Mouse (Mus musculus): Measurements from ENCODE around the gene Arhgap10. TPM values are rescaled to one million over a fixed set of nuclear protein-coding genes. Genes with fewer than 3 reads are reported as not detected.

Gene Arhgap10
- polyA plus RNA-seq, 1 experiment, result 7.2 TPM

- Histone ChIP-seq H3K4me1 (ENCODE audit: control insufficient read depth, insufficient read depth, low read length) (peaks cover 8% of the 10 kb centered on the region), H3K4me3 (ENCODE audit: control insufficient read depth, low read depth, low read length) (no peak overlapping the region), H3K36me3 (ENCODE audit: control insufficient read depth, insufficient read depth, low read length) (no peaks in the 10 kb centered on the region), H3K27me3 (ENCODE audit: control insufficient read depth, insufficient read depth, low read length) (no peaks in the 10 kb centered on the region), H3K27ac (ENCODE audit: control insufficient read depth, insufficient read depth, low read depth, low read length) (no peak overlapping the region; the same call in 1 of the 2 replicates)
- TF ChIP-seq POLR2A (IDR thresholded peaks at IDR 0.05; ENCODE audit: control insufficient read depth, low read depth, low read length) (no peak), CTCF (IDR thresholded peaks at IDR 0.05; ENCODE audit: control insufficient read depth, insufficient read depth, insufficient replicate concordance, low read depth, low read length) (no peak)
Observed at GRCm38 (mm10) chr8:77440913-77441312, 76.8 kb downstream of the Arhgap10 start.

- H3K4me1 ChIP-seq (ENCODE audit: control insufficient read depth, insufficient read depth, low read length), result peaks cover 8% of the 10 kb centered on the region
- no peak overlapping the region for H3K4me3 ChIP-seq (ENCODE audit: control insufficient read depth, low read depth, low read length)
- TF ChIP-seq POLR2A (IDR thresholded peaks at IDR 0.05; ENCODE audit: control insufficient read depth, low read depth, low read length) (no peak), CTCF (IDR thresholded peaks at IDR 0.05; ENCODE audit: control insufficient read depth, insufficient read depth, insufficient replicate concordance, low read depth, low read length) (peak; percentile 57; the same call in 1 of the 2 replicates)
- H3K27me3 ChIP-seq (ENCODE audit: control insufficient read depth, insufficient read depth, low read length), result no peaks in the 10 kb centered on the region
- no peaks in the 10 kb centered on the region for H3K36me3 ChIP-seq (ENCODE audit: control insufficient read depth, insufficient read depth, low read length)
- peak overlapping the region; percentile 57; the same call in 1 of the 2 replicates for H3K27ac ChIP-seq (ENCODE audit: control insufficient read depth, insufficient read depth, low read depth, low read length)
Observed at GRCm38 (mm10) chr8:77440324-77440880, 77.4 kb downstream of the Arhgap10 start.

GRCm38 (mm10) chr8:77439670-77440069 lies 78.1 kb downstream of the Arhgap10 start:
- peaks cover 8% of the 10 kb centered on the region for H3K4me1 ChIP-seq (ENCODE audit: control insufficient read depth, insufficient read depth, low read length)
- no peaks in the 10 kb centered on the region for H3K36me3 ChIP-seq (ENCODE audit: control insufficient read depth, insufficient read depth, low read length)
- no peaks in the 10 kb centered on the region for H3K27me3 ChIP-seq (ENCODE audit: control insufficient read depth, insufficient read depth, low read length)
- no peak overlapping the region for H3K4me3 ChIP-seq (ENCODE audit: control insufficient read depth, low read depth, low read length)
- TF ChIP-seq POLR2A (IDR thresholded peaks at IDR 0.05; ENCODE audit: control insufficient read depth, low read depth, low read length) (no peak), CTCF (IDR thresholded peaks at IDR 0.05; ENCODE audit: control insufficient read depth, insufficient read depth, insufficient replicate concordance, low read depth, low read length) (no peak)
- no peak overlapping the region for H3K27ac ChIP-seq (ENCODE audit: control insufficient read depth, insufficient read depth, low read depth, low read length)

- H3K4me1 ChIP-seq (ENCODE audit: control insufficient read depth, insufficient read depth, low read length), result peaks cover 11% of the 10 kb centered on the region
- H3K4me3 ChIP-seq (ENCODE audit: control insufficient read depth, low read depth, low read length), result no peak overlapping the region
- H3K27me3 ChIP-seq (ENCODE audit: control insufficient read depth, insufficient read depth, low read length), result no peaks in the 10 kb centered on the region
- peak overlapping the region; percentile 41; the same call in 1 of the 2 replicates for H3K27ac ChIP-seq (ENCODE audit: control insufficient read depth, insufficient read depth, low read depth, low read length)
- H3K36me3 ChIP-seq (ENCODE audit: control insufficient read depth, insufficient read depth, low read length), result no peaks in the 10 kb centered on the region
- no peak for TF ChIP-seq POLR2A (IDR thresholded peaks at IDR 0.05; ENCODE audit: control insufficient read depth, low read depth, low read length)
- no peak for TF ChIP-seq CTCF (IDR thresholded peaks at IDR 0.05; ENCODE audit: control insufficient read depth, insufficient read depth, insufficient replicate concordance, low read depth, low read length)
Observed at GRCm38 (mm10) chr8:77437807-77438493, 79.8 kb downstream of the Arhgap10 start.

GRCm38 (mm10) chr8:77436013-77436990 lies 81.5 kb downstream of the Arhgap10 start:
- Histone ChIP-seq H3K4me1 (ENCODE audit: control insufficient read depth, insufficient read depth, low read length) (peaks cover 11% of the 10 kb centered on the region), H3K36me3 (ENCODE audit: control insufficient read depth, insufficient read depth, low read length) (no peaks in the 10 kb centered on the region), H3K27me3 (ENCODE audit: control insufficient read depth, insufficient read depth, low read length) (no peaks in the 10 kb centered on the region), H3K27ac (ENCODE audit: control insufficient read depth, insufficient read depth, low read depth, low read length) (peak overlapping the region; percentile 71), H3K4me3 (ENCODE audit: control insufficient read depth, low read depth, low read length) (no peak overlapping the region)
- TF ChIP-seq POLR2A (IDR thresholded peaks at IDR 0.05; ENCODE audit: control insufficient read depth, low read depth, low read length) (no peak), CTCF (IDR thresholded peaks at IDR 0.05; ENCODE audit: control insufficient read depth, insufficient read depth, insufficient replicate concordance, low read depth, low read length) (no peak)

- TF ChIP-seq POLR2A (IDR thresholded peaks at IDR 0.05; ENCODE audit: control insufficient read depth, low read depth, low read length) (no peak), CTCF (IDR thresholded peaks at IDR 0.05; ENCODE audit: control insufficient read depth, insufficient read depth, insufficient replicate concordance, low read depth, low read length) (no peak)
- Histone ChIP-seq H3K4me3 (ENCODE audit: control insufficient read depth, low read depth, low read length) (no peak overlapping the region), H3K27ac (ENCODE audit: control insufficient read depth, insufficient read depth, low read depth, low read length) (no peak overlapping the region), H3K4me1 (ENCODE audit: control insufficient read depth, insufficient read depth, low read length) (peaks cover 4% of the 10 kb centered on the region; the same call in 1 of the 2 replicates), H3K36me3 (ENCODE audit: control insufficient read depth, insufficient read depth, low read length) (no peaks in the 10 kb centered on the region), H3K27me3 (ENCODE audit: control insufficient read depth, insufficient read depth, low read length) (no peaks in the 10 kb centered on the region)
Observed at GRCm38 (mm10) chr8:77433221-77433620, 84.5 kb downstream of the Arhgap10 start.
